Mouse (Mus musculus): ENCODE data around the gene Morn5.

Gene Morn5

GRCm38 (mm10) chr2:36071660-36072305 is 22.5 kb downstream of the Morn5 start:
- DNase-seq (ENCODE audit: low read depth, low spot score): no peak

- no peak for DNase-seq (ENCODE audit: low read depth, low spot score)
These were observed 24.5 kb downstream of the Morn5 start for GRCm38 (mm10) chr2:36073781-36074180.

GRCm38 (mm10) chr2:36075210-36075609 is 26.0 kb downstream of the Morn5 start:
- DNase-seq (ENCODE audit: low read depth, low spot score): no peak

- DNase-seq (ENCODE audit: low read depth, low spot score): no peak
These were observed 28.0 kb downstream of the Morn5 start for GRCm38 (mm10) chr2:36077160-36077761.

GRCm38 (mm10) chr2:36081446-36081845 is 32.2 kb downstream of the Morn5 start:
- DNase-seq (ENCODE audit: low read depth, low spot score): no peak

GRCm38 (mm10) chr2:36082802-36083580 is 33.7 kb downstream of the Morn5 start:
- DNase-seq (ENCODE audit: low read depth, low spot score): no peak

GRCm38 (mm10) chr2:36085041-36085440 is 35.8 kb downstream of the Morn5 start:
- DNase-seq (ENCODE audit: low read depth, low spot score): no peak

- DNase-seq (ENCODE audit: low read depth, low spot score): no peak
These were observed 39.9 kb downstream of the Morn5 start for GRCm38 (mm10) chr2:36089190-36089589.

- DNase-seq (ENCODE audit: low read depth, low spot score): peak; percentile 61
These were observed 41.8 kb downstream of the Morn5 start for GRCm38 (mm10) chr2:36090853-36091741.

- no peak for DNase-seq (ENCODE audit: low read depth, low spot score)
These were observed 43.5 kb downstream of the Morn5 start for GRCm38 (mm10) chr2:36092748-36093147.

- DNase-seq (ENCODE audit: low read depth, low spot score): no peak
These were observed 44.0 kb downstream of the Morn5 start for GRCm38 (mm10) chr2:36093301-36093700.

- no peak for DNase-seq (ENCODE audit: low read depth, low spot score)
These were observed 44.7 kb downstream of the Morn5 start for GRCm38 (mm10) chr2:36093914-36094475.

GRCm38 (mm10) chr2:36097129-36097815 is 48.0 kb downstream of the Morn5 start:
- DNase-seq (ENCODE audit: low read depth, low spot score): no peak

- no peak for DNase-seq (ENCODE audit: low read depth, low spot score)
These were observed 48.8 kb downstream of the Morn5 start for GRCm38 (mm10) chr2:36098021-36098420.

- no peak for DNase-seq (ENCODE audit: low read depth, low spot score)
These were observed 50.5 kb downstream of the Morn5 start for GRCm38 (mm10) chr2:36099739-36100138.

GRCm38 (mm10) chr2:36101866-36102558 is 52.8 kb downstream of the Morn5 start:
- peak; percentile 9 for DNase-seq (ENCODE audit: low read depth, low spot score)

GRCm38 (mm10) chr2:36102559-36102946 is 53.3 kb downstream of the Morn5 start:
- peak; percentile 34 for DNase-seq (ENCODE audit: low read depth, low spot score)

- DNase-seq (ENCODE audit: low read depth, low spot score): no peak
These were observed 53.9 kb downstream of the Morn5 start for GRCm38 (mm10) chr2:36103069-36103554.

- DNase-seq (ENCODE audit: low read depth, low spot score): peak; percentile 16
These were observed 54.5 kb downstream of the Morn5 start for GRCm38 (mm10) chr2:36103555-36104367.
